Mouse (Mus musculus) cerebellum, adult (tissue): ENCODE measurements around the gene Mpp2.

Experiments
- ATAC-seq: cut with Nextera tagmentation; 2 replicates; pipeline ENCODE4 v1.9.2; 2017; ENCODE audit warnings: mild to moderate bottlenecking, moderate library complexity, mixed read lengths; ENCODE audit not compliant: insufficient number of reproducible peaks, low FRiP score, low TSS enrichment

Mpp2 gene

DNA sequence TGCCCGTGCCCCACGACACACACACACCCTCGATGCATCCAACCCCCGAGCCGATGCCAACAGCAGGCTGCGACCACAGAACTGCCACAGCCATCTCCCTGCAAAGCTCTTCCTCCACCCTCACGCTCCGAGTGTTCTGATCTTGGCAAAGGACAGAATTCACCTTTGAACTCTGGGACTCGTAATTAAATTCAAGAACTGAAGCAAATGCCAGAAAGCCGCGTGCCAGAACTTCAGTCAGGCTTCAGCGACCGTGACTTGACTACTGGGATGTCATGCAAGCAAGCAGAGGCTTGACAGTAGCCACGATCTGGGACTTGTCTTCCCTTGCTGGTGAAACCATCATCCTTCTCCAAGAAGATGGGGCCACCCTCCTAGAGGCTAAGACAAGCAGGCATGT lies 14.6 kb downstream of the Mpp2 start:
- no peak for ATAC-seq

DNA sequence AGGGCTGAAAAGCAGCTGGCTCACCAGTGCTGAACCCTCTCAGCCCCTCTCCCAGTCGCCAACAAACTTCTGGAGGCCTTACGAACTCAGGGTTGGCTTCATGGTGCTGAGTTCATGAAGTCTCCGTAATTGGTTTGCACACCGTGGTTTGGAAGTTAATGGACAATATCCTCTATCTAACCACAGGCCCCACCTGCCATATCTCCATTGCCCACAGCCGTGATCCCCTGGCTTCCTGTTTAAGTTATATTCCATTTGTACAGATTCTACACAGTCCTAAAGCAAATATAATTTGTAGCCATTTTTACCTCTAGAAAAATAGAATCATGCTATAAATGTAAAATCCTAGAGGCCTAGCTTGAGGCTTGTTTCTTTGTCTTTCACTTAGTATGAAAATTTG lies 15.6 kb downstream of the Mpp2 start:
- no peak for ATAC-seq

DNA sequence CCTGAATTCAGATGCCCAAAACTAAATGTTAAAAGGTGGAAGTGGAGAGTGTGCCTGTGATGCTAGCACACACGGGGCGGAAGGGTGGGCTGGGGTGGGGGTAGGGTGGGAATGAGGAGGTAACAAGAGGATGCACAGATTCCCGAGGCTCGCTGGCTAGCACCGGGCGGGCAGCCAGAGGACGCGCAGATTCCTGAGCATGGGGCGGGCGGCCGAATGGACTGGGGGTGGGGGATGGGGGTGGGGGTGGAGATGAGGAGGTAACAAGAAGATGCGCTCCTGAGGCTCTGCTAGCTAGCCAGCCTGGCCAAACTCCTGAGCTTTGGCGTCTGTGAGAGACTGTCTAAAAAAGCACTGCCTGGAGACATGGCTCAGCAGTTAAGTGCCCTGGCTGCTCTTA lies 17.9 kb downstream of the Mpp2 start:
- no peak for ATAC-seq

DNA sequence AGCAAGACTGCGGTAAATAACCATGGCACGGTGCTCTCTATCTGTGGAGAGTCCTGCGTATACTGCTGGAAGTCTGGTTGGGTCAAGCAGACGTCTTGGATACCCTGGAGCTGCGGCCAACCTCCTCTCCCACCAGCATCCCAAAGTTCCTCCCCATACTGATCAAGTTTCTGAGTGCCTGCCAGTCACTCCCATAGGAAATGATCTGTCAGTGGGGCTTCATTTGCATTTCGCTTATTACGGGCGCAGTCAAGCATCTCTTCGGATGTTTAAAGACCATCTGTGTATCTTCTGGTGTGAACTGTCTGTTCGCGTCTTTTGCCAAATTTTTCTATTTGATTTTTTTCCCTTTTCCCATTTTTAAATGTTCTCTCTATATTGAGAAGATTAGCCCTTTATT lies 18.7 kb downstream of the Mpp2 start:
- no peak for ATAC-seq

DNA sequence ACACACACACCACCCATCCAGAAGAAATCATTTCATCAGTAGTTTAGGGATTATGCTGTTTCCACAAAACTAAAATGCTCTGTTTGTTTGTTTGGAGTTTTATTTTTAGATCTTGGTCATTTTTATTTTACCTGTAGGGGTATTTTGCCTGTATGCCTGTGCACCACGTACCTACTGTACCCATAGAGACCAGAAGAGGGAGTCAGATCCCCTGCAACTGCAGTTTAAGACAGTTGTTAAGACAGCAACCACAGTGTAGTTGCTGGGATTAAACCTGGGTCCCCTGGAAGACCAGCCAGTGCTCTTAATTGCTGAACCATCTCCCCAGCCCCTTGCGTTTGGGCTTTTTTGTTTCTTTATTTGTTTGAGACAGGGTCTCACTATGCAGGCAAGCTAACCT lies 19.3 kb downstream of the Mpp2 start:
- no peak for ATAC-seq

DNA sequence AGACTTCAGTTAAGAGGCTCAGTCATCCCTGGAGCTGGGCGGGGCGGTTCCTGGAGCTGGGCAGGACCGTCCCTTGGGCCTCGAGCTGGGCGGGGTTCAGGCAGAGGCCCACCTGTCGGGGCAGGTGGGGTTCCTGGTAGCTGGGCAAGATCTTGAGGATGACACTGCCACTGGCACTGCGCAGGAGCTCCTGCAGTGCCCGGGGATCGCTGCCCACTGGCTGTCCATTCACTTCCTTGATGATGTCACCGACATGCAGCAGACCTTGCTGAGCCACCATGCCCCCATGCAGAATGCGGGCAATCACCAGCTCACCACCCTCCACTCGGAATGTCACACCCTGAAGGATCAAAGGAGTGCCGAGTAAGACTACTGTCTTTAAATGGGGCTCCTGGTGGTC lies 25.2 kb downstream of the Mpp2 start:
- no peak for ATAC-seq

DNA sequence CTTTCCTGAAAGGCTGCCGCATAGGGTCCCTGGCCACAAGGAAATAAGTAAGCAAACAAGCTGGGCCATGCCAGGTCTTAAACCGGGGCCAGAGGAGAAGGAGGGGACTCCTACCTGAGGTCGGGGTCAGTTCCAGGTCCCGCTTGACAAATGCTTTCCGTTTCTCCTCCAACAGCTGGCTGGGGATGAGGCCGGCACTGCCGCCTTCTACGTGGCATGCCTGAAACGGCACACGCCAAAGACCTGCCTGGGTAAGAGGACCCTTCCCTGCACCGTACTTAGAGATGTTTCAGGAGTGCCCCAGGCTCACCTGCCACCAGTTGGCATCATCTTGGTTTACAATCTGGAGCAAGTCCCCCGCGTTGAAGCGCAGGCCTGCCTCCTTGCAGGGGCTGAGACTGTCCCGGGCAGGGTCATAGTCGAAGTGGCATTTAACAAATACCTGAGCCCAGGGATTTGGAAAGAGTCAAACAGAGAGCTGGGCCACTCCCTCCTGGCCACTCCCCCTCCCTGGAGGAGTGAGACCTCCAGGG lies 26.3 kb downstream of the Mpp2 start:
- no peak for ATAC-seq

DNA sequence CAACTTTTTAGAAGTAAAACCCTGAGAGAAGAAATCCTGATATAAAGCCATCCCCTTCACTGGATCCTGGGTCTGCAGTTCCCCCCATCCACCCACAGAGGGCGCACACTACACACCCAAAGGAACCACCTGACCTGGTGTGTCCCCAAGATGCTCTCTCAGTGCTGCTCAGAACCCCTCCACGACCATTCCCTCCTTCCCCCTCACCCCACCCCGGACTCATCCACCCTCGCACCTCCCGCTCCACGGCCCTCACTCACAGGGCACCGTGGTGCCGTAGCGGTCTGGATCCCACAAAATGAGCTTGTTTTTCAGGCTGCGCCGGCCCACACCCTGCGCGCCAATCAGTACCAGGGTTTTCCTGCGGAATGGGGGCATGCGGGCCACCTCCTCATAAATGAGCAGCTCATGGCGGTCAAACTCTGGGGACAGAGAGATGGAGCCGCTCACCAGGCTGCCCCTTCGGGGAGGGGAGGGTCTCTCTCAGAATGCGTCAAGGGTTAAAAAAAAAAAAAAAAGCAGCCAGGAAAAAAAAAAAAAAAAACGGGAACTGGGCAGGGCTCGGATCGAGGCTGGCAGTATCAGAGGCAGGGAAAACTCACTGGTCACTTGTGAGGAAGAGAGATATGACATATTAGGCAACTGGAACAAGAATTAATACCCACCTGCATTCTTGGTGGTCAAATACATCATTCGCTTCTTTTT lies 26.9 kb downstream of the Mpp2 start:
- peak; percentile 70; the same call in 1 of the 2 replicates for ATAC-seq

DNA sequence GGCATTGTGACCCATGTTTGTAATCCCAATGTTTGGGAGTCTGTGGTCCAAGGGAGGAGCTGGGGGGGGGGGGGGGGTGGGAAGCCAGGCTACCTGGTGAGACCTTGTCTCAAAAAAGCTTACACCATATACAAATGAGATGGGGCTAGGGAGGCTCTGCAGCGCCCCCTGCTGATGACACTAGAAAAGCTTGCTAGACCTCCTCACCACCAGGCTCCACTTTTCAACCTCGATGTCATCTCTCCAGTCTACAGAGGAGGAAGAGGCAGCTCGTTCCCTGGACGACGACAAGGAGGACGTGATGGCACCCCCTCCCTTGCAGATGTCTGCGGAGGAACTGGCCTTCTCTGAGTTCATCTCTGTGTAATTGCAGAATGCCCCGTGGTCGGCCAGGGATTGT lies 34.5 kb downstream of the Mpp2 start:
- peak; percentile 26; the same call in 1 of the 2 replicates for ATAC-seq

DNA sequence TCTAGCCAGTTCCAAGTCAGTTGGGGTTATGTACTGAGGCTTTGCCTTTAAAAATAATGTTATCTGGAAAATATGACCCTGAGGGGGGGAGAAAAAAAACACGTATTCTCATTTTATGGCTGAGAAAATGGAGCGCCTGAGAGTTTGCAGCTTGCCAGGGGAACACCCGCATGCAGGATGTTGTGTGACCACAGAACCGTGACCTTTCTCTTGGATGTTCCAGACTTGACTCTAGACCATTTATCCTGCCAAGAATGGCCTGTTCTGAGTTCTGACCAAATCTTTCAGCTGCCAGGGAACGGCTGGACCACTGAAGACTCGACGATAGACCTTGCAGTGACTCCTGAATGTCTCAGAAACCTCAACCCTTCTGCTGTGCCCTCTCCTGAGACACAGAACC lies 35.1 kb downstream of the Mpp2 start:
- ATAC-seq = no peak

DNA sequence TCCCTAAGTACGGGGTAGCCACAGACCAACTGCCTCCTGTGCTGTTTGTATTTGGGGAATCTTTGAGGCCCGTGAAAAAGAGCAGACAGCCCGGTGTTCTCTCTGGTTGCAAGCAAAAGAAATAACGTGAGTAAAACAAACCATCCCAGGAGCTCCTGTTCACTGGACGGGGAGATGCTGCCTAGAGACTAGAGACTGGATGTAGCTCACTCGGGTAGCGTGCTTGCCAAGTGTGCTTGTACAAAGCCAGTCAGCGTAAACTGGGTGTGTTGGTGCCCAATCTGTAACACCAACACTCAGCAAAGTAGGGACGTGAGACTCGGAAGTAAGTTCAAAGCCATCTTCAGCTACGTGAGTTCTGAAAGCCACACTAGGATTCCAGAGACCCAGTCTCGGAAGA lies 35.6 kb downstream of the Mpp2 start:
- no peak for ATAC-seq

DNA sequence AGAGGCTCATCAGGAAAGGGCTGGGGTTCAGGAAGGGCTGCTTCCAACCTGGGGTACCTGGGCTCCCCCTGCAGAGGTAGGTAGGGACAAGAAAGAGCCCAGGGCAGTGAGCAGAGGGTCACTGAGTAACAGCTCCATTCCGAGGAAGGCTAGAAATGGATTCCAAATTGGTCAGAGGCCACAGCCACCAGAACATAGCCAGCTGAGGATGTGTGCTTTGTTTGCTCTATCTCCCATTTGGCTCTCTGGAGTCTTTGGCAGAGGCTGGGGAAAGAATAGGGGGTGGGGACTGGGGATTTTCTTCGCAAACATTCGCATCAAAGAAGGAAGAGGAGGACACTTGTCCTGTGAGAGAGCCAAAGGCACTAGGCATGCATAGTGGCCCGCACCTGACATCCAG lies 36.4 kb downstream of the Mpp2 start:
- ATAC-seq = no peak

DNA sequence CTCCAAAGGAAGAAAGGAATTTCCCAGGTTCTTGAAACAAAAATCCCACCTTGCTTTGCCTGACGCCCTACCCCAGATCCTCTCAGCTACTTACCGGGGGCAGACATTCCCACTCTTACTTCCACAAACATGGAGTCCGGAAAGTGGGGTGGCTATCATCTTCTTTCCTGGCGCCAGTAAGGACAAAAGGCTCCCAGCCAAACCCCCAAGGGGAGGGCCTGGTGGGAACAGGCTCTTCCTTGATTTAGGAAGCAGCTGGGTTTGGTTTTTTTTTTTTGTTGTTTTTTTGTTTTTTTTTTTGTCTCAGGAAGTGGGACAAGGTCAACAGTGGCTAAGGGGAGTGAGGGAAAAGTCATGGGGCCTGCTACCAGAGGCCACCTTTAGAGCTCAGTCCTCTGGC lies 36.8 kb downstream of the Mpp2 start:
- no peak for ATAC-seq

DNA sequence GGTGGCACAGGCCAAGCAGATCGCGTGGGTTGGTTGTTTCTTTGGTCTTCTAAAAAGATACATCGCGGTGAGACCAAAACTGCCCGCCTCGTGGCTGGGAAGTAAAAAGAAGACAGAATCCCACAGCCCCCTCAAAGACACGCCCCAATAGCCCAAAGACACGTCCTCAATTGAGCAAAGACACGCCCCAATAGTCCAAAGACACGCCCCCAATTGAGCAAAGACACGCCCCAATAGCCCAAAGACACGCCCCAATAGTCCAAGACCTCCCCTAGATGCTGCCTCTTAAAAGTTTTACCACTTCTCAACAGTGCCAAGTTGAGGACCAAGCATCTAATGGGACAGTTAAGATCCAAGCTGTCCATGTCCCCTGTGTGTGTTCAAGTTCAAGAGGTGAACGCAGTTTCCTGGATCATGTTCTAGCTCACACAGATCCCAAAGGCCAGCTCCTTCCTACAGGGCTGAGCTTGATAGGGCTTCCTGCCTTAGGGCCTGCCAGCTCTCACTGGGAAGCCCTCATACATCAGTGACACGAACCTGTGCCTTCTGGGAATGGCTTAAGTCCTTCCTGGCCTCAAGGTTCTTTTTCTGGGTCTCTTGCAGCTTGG lies 38.3 kb downstream of the Mpp2 start:
- ATAC-seq = no peak

DNA sequence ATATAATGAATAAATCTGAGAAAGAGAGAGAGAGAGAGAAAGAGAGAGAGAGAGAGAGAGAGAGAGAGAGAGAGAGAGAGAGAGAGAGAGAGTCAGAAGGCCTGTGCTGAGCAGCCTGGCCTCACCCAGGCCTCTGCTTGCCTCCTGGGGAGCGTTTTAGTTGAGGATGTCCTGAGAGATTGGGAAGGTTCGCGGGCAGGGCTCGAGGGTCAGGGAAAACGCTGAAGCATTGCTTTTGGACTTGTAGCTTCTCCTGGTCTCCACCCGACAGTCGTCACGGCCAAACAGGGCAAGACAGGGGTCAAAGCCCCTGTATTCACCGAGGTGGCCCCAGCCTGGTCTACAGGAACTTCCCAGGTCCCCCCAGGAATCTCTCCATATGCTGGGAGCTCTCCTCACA lies 41.7 kb downstream of the Mpp2 start:
- ATAC-seq = no peak

DNA sequence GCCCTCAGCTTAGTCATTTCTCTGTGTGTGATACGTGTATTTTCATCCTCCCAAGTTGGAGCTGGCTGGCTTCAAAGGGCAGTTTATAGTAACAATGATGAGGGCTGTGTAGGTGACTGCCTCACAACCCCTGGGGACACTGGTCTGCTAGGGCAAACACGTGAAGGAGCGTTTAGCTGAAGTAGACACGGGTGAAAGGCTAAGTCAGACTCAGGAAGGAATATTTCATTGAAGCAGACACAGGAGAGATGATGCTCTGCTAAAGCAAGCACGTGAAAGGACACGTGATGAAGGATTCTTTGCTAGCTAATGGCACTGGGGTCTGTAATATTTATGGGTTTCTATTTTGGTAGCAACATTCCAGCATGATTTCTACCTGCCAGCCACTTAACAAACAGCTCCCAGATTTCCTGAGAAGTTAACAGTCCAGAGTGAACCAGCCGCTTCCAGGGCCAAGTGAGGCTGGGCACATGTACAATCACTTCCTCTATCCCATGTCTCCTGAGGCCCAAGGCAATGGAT lies 43.6 kb downstream of the Mpp2 start:
- ATAC-seq = no peak

DNA sequence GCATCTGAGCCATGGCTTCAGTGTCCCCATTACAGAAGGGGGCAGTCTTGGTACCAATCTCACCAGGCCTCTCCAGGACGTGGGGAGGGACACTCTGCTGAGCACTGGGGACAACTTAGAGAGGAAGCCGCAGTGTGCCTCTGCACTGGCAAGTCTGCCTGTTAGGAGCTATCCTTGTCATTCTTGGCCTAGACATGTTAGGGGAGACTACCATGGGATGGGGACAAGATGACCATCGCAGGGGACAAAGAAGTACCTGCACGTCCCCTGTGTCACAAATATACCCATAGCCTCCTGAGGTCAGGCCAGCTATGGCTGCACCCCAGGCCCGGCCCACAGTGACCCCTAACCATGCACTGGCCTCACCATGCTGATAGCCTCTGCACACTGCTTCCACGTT lies 44.9 kb downstream of the Mpp2 start:
- no peak for ATAC-seq

DNA sequence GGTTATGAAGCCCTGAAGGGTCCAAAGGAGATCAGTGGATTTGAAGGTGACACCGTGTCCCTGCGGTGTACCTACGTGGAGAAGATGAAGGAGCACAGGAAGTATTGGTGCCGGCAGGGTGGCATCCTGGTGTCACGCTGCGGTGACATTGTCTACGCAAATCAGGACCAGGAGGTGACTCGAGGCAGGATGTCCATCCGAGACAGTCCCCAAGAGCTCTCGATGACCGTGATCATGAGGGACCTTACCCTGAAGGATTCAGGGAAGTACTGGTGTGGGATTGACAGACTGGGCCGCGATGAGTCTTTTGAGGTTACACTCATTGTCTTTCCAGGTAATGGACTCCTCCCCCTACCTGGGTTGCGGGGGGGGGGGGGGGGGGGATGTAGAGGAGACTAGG lies 45.3 kb downstream of the Mpp2 start:
- ATAC-seq = no peak

DNA sequence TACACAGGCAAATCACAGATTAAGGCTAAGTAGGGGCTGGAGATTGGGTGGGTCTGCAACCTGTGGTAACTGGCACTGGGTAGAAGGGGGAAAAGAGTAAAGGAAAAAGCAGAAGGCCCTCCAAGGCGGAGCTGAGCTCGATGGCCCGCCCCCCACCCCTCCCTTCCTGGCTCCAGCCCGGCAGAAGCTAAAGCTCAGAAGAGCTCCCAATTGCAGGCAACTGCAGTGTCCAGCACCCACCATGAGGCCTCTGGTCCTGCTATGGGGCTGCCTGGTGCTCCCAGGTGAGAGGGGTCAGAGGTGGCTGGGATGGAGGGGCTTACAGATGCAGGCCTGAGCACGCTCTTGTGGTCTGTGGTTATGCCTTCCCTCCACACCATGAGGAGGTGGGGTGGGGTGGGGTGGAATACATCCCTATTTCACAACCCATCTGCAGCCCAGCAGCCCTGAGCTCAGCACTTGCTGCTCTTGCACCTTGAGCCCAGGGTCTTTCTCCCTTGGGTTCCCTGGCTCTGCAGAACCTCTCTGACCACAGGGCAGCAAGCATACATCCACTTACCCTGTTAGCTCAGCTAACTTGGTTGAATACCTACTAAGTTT lies 46.9 kb downstream of the Mpp2 start, which contains the start of gene Cd300lg:
Cd300lg (plus strand) TSS at position 160 of the 600 bp plus-strand sequence.
- ATAC-seq = no peak

DNA sequence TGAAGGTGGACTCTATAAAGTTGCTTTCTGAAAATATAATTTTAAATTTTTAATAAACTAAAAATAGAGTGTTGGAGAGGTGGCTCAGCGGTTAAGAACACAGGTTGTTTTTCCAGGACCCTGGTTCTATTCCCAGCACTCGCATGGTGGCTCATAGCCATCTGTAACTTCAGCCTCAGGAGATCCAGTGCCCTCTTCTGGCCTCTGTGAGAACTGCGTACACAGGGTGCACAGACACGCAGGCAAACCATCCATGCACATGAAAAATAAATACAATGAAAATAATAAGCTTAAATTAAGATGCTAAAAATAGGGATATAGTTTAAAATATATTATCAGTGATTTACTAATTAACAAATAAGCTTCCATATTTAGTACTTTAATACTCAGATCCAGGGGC lies 47.7 kb downstream of the Mpp2 start:
- ATAC-seq = no peak

DNA sequence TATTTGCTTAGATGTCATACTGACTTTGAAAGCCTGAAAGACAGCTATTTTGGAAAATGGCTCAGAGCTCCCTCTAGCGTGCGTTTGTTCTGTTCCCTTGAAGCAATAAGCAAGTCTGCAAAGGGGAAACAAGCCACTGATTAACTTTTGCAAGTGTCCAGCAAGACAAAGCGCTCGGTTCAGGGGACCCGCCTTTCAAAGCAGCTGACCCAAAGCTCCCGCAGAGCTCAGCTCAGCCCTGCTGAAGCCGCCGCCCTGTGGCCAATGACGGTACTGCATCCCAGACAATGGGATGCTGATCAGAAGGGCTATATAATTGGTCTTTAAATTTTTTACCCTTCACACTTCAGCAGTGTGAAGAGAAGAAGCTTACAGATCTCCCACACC lies 48.2 kb downstream of the Mpp2 start:
- ATAC-seq = peak; percentile 56; the same call in 1 of the 2 replicates
